Mouse (Mus musculus) hindbrain, embryonic 15.5 days (tissue): Measurements from ENCODE around the gene Htr1f. TPM values are rescaled to one million over a fixed set of nuclear protein-coding genes. Genes with fewer than 3 reads are reported as not detected.

Source experiments
- ATAC-seq: fragments of 200-750 bp; cut with Nextera tagmentation; 2 replicates; pipeline ENCODE4 v1.8.0; 2017; ENCODE audit warnings: low read depth, moderate number of reproducible peaks, moderate TSS enrichment; ENCODE audit not compliant: low FRiP score
- H3K27ac ChIP-seq: fragments of 300-500 bp; sonication (generic); replicated peaks from 2 replicates; pipeline ENCODE4 v1.5.1; 2015; ENCODE audit warnings: mild to moderate bottlenecking, inconsistent platforms
- H3K27me3 ChIP-seq: fragments of 300-500 bp; sonication (generic); 2 replicates; pipeline ENCODE4 v1.6.1; 2015; ENCODE audit warnings: control low read depth, inconsistent platforms
- H3K36me3 ChIP-seq: fragments of 300-500 bp; sonication (generic); 2 replicates; pipeline ENCODE4 v1.6.1; 2015; ENCODE audit warnings: control low read depth, inconsistent platforms
- H3K4me1 ChIP-seq: fragments of 300-500 bp; sonication (generic); replicated peaks from 2 replicates; pipeline ENCODE4 v1.6.1; 2015; ENCODE audit warnings: control low read depth, inconsistent platforms
- H3K4me2 ChIP-seq: fragments of 300-500 bp; sonication (generic); 2 replicates; pipeline ENCODE4 v1.6.1; 2015; ENCODE audit warnings: moderate library complexity, mild to moderate bottlenecking, inconsistent platforms
- H3K4me3 ChIP-seq: fragments of 300-500 bp; sonication (generic); 2 replicates; pipeline ENCODE4 v1.5.1; 2015; ENCODE audit warnings: mild to moderate bottlenecking, inconsistent platforms
- H3K9ac ChIP-seq: fragments of 300-500 bp; sonication (generic); 2 replicates; pipeline ENCODE4 v1.6.1; 2015; ENCODE audit warnings: inconsistent platforms
- H3K9me3 ChIP-seq: fragments of 300-500 bp; sonication (generic); 2 replicates; pipeline ENCODE4 v1.6.1; 2016; ENCODE audit warnings: control low read depth, inconsistent platforms
- WGBS: fragments of 180-500 bp; shearing (Covaris S2); methylation state at CpG from one replicate; pipeline ENCODE4 v1.1.7; 2015; 5-methylcytosine and 5-hydroxymethylcytosine counted together
- microRNA-seq: library from miRNA; unstranded; fragments of <30 nt; microRNA quantifications from one replicate; pipeline ENCODE4, GENCODE M21; 2016
- polyA plus RNA-seq: library from polyadenylated mRNA; unstranded; fragments of >200 nt; fragmentation: Nextera tagmentation; extraction: Ambion mirVana; gene quantifications from 2 replicates; pipeline ENCODE4 v1.2.1, GENCODE M21; 2015

Gene Htr1f
- polyA plus RNA-seq, 1 experiment from 2014 or later, result 0.62 TPM

DNA sequence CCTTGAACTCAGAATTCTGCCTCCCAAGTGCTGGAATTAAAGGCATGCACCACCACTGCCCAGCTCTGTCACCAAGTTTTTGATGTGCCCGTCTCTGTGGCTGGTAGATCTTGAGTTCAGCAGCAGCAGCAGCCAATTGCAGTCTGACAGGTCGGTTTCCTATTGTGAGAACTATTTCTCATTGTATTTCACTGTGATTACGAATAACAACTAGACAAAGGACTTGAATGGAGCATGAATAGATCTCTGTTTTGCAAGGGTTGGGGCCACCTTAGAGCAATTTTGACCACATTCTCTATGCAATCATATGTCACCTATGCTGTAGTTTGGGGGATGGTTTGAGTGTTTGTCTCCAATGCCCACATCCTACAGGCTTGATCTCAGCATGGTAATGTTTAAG lies 224.7 kb downstream of the Htr1f start:
- no peaks in the 10 kb centered on the region for H3K4me1 ChIP-seq
- no peak overlapping the region for H3K4me2 ChIP-seq
- ATAC-seq, result no peak
- no peak overlapping the region for H3K4me3 ChIP-seq
- no peaks in the 10 kb centered on the region for H3K27me3 ChIP-seq
- no peak overlapping the region for H3K9ac ChIP-seq
- H3K27ac ChIP-seq, result no peak overlapping the region
- no peaks in the 10 kb centered on the region for H3K36me3 ChIP-seq
- 69% methylated on average over 3 of the region's 3 CpGs for WGBS
- no peaks in the 10 kb centered on the region for H3K9me3 ChIP-seq

DNA sequence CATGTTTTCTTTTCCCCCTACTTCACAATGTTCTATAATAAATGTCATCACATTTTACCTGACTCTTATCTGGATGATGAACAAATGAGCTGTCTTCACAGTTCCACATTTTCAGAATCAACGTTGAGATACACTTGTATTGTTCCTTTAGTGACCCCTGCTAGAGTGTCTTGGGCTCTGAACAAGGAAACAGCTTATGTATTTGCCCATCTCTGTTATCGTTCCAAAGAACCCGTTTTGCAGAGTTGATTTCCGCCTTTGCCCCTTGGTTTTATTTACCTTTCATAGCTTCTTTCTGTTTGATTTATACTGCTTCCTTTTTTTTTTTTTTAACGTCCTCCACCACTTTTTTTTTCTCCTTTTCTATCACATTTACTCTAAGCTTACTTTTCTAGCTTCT lies 225.9 kb downstream of the Htr1f start:
- Histone ChIP-seq H3K4me3 (no peak overlapping the region), H3K36me3 (no peaks in the 10 kb centered on the region), H3K9ac (no peak overlapping the region), H3K9me3 (no peaks in the 10 kb centered on the region), H3K27ac (no peak overlapping the region), H3K27me3 (no peaks in the 10 kb centered on the region), H3K4me1 (no peaks in the 10 kb centered on the region), H3K4me2 (no peak overlapping the region)
- ATAC-seq, result no peak
- 85% methylated on average over 5 of the region's 5 CpGs for WGBS

- 90% methylated on average over 3 of the region's 3 CpGs for WGBS
- Histone ChIP-seq H3K36me3 (no peaks in the 10 kb centered on the region), H3K9ac (no peak overlapping the region), H3K4me1 (peaks cover 5% of the 10 kb centered on the region; the same call in 1 of the 2 replicates), H3K27me3 (no peaks in the 10 kb centered on the region), H3K4me2 (no peak overlapping the region), H3K27ac (no peak overlapping the region), H3K4me3 (no peak overlapping the region), H3K9me3 (no peaks in the 10 kb centered on the region)
- ATAC-seq, result no peak
Measured at GRCm38 (mm10) chr16:64878611-64879132, 227.0 kb downstream of the Htr1f start.

DNA sequence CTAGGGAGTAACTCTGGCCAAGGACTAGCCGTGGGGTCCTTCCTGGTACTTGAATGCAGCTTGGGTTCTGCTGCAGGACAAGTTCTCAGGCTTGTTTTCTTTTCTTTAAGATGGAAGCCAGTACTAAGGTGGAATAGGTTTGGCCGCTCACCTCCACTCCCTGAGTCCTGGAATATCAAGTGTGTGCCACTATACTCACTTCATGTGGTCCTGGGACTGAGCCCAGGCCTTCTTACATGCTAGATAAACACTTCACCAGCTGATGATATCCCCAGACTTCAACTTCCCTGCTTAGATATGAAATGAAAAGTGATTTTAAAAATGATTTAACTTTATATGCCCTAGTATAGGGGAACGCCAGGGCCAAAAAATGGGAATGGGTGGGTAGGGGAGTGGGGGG lies 228.3 kb downstream of the Htr1f start:
- ATAC-seq, result no peak
- no peak overlapping the region for H3K9ac ChIP-seq
- H3K4me3 ChIP-seq, result no peak overlapping the region
- H3K4me1 ChIP-seq, result peaks cover 9% of the 10 kb centered on the region; the same call in 1 of the 2 replicates
- 86% methylated on average over 3 of the region's 3 CpGs for WGBS
- H3K4me2 ChIP-seq, result no peak overlapping the region
- H3K27me3 ChIP-seq, result no peaks in the 10 kb centered on the region
- H3K27ac ChIP-seq, result no peak overlapping the region
- no peaks in the 10 kb centered on the region for H3K9me3 ChIP-seq
- H3K36me3 ChIP-seq, result no peaks in the 10 kb centered on the region

GRCm38 (mm10) chr16:64876631-64877265 lies 228.9 kb downstream of the Htr1f start:
- H3K4me1 ChIP-seq, result peaks cover 9% of the 10 kb centered on the region; the same call in 1 of the 2 replicates
- 80% methylated on average over 4 of the region's 4 CpGs for WGBS
- ATAC-seq, result no peak

DNA sequence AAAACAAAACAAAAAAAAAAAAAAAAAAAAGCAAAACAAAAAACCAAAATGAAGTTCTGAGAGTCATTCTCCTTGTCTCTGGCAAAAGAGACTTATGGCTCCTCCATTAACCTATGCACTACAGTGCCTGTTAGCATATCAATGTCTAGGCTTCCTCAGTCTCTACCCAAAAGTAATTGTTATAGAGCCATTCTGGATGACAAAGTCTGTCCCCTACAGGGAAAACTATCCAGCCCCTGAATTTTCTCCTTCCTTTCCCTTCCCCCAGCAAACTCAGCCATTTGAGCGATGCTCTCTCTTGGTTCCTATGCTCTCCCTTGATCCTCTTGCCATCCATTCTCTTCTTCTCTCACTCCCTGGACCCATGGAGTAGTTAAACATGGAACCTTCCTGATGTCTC lies 229.8 kb downstream of the Htr1f start:
- no peak overlapping the region for H3K9ac ChIP-seq
- no peak overlapping the region for H3K27ac ChIP-seq
- no peaks in the 10 kb centered on the region for H3K27me3 ChIP-seq
- no peaks in the 10 kb centered on the region for H3K9me3 ChIP-seq
- no peaks in the 10 kb centered on the region for H3K36me3 ChIP-seq
- H3K4me2 ChIP-seq, result no peak overlapping the region
- WGBS, result 100% methylated on average over 1 of the region's 1 CpGs
- ATAC-seq, result no peak
- H3K4me3 ChIP-seq, result no peak overlapping the region
- H3K4me1 ChIP-seq, result peaks cover 9% of the 10 kb centered on the region; the same call in 1 of the 2 replicates

More at GRCm38 (mm10) chr16:64876631-64877265, 228.9 kb downstream of the Htr1f start:
- no peak overlapping the region for H3K27ac ChIP-seq
- H3K4me3 ChIP-seq, result no peak overlapping the region
- H3K27me3 ChIP-seq, result no peaks in the 10 kb centered on the region
- H3K36me3 ChIP-seq, result no peaks in the 10 kb centered on the region
- H3K9me3 ChIP-seq, result no peaks in the 10 kb centered on the region
- no peak overlapping the region for H3K9ac ChIP-seq
- H3K4me2 ChIP-seq, result no peak overlapping the region

DNA sequence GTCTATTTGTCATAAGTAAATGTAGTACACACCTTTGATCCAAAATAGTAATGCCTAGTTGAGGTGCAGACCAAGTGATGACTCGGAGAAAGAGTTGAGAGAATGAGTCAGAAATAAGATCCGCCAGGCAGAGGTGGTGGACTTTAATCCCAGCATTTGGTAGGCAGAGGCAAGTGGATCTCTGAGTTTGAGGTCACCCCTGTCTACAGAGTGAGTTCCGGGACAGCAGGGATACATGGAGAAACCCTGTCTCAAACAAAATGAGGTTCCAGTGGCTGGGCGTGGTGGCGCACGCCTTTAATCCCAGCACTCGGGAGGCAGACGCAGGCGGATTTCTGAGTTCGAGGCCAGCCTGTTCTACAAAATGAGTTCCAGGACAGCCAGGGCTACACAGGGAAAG lies 230.3 kb downstream of the Htr1f start:
- H3K4me1 ChIP-seq, result peaks cover 9% of the 10 kb centered on the region; the same call in 1 of the 2 replicates
- no peak overlapping the region for H3K4me3 ChIP-seq
- H3K36me3 ChIP-seq, result no peaks in the 10 kb centered on the region
- H3K4me2 ChIP-seq, result no peak overlapping the region
- H3K9me3 ChIP-seq, result no peaks in the 10 kb centered on the region
- H3K9ac ChIP-seq, result no peak overlapping the region
- ATAC-seq, result no peak
- H3K27me3 ChIP-seq, result no peaks in the 10 kb centered on the region
- H3K27ac ChIP-seq, result no peak overlapping the region
- 96% methylated on average over 10 of the region's 10 CpGs for WGBS

Small RNA genes lying within 50 kb of the gene (microRNA-seq; reads per million reads assigned to microRNA genes)
- gene Gm23374, result not detected
